Mouse (Mus musculus): ENCODE measurements around the gene Zfp287. TPM values are rescaled to one million over a fixed set of nuclear protein-coding genes. Genes with fewer than 3 reads are reported as not detected.

Gene Zfp287
- polyA plus RNA-seq, 1 experiment from 2014 or later = 4.6 TPM

DNA sequence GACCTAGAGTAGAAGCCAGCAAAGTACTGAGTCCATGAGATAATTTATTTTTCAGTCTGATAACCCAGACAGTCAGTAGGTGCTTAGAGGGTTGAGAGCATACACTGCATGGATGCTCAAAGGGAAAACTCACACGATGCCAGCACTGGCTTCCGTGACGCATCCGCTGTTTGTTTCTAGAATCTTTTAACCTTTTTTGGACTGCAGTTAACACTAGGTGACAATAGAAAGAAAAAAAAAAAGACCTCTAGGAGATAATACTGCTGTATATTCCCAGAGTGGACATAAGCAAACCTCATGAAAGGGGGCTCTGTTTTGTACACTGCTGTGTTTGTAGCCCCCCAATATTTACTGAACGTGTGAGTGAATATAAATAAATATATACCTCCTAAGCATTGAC lies 62.7 kb downstream of the Zfp287 start:
- peaks cover 11% of the 10 kb centered on the region; the same call in 1 of the 2 replicates for H3K36me3 ChIP-seq
- no peak overlapping the region for H3K9ac ChIP-seq
- H3K4me2 ChIP-seq = no peak overlapping the region
- WGBS = 78% methylated on average over 5 of the region's 5 CpGs
- no peak overlapping the region for H3K4me3 ChIP-seq
- no peaks in the 10 kb centered on the region for H3K9me3 ChIP-seq (replicated peaks)
- H3K4me1 ChIP-seq (replicated peaks) = peaks cover 14% of the 10 kb centered on the region
- no peaks in the 10 kb centered on the region for H3K27me3 ChIP-seq
- H3K27ac ChIP-seq = no peak overlapping the region
- ATAC-seq (replicated peaks; ENCODE audit: insufficient number of reproducible peaks, insufficient read depth, low FRiP score, low read depth) = no peak

DNA sequence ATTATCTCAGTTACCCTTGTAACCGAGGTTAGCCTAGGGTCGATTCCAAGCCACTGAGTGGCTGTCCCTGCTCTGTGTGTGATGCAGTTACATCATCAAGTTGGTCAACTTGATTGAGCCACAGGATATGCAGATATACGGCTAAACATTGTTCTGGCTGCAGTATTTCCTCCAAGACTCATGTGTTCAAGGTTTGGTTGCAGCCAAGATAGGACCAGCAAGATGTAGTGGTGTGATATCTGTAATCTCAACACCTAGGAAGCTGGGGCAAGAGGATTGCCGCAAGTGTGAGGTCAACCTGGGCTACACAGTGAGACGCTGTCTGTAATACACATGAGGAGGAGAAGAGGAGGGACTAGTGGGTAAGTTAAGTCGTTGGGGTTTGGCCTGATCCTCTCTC lies 67.5 kb downstream of the Zfp287 start:
- WGBS = 77% methylated on average over 6 of the region's 6 CpGs
- no peak overlapping the region for H3K9ac ChIP-seq
- H3K36me3 ChIP-seq = peaks cover 11% of the 10 kb centered on the region; the same call in 1 of the 2 replicates
- no peak overlapping the region for H3K27ac ChIP-seq
- ATAC-seq (replicated peaks; ENCODE audit: insufficient number of reproducible peaks, insufficient read depth, low FRiP score, low read depth) = no peak
- no peak overlapping the region for H3K4me3 ChIP-seq
- H3K9me3 ChIP-seq (replicated peaks) = no peaks in the 10 kb centered on the region
- H3K27me3 ChIP-seq = no peaks in the 10 kb centered on the region
- H3K4me2 ChIP-seq = no peak overlapping the region
- peaks cover 12% of the 10 kb centered on the region for H3K4me1 ChIP-seq (replicated peaks)

DNA sequence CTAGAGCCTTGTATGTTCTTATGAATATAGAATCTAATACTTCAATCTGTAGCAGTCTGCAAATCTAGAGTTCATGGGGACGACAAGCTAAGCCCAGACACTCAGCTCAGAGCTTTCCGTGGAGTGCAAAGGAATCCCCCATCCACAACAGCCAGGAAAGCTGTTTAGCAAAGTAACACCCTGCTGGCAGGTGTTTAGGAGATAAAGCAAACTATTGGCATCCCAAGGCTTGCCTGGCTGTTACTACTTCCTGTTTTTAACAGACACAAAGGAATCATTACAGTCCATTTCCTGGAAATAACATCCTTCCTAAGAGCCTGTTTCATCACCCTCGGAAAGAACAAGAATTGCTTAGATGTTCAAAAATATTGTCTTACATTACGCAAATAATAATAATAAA lies 70.8 kb downstream of the Zfp287 start:
- H3K9me3 ChIP-seq (replicated peaks) = no peaks in the 10 kb centered on the region
- WGBS = 49% methylated on average over 4 of the region's 4 CpGs
- no peaks in the 10 kb centered on the region for H3K27me3 ChIP-seq
- H3K27ac ChIP-seq = no peak overlapping the region
- no peak overlapping the region for H3K4me3 ChIP-seq
- ATAC-seq (replicated peaks; ENCODE audit: insufficient number of reproducible peaks, insufficient read depth, low FRiP score, low read depth) = no peak
- H3K4me1 ChIP-seq (replicated peaks) = peaks cover 19% of the 10 kb centered on the region
- peaks cover 7% of the 10 kb centered on the region; the same call in 1 of the 2 replicates for H3K36me3 ChIP-seq
- H3K9ac ChIP-seq = no peak overlapping the region
- no peak overlapping the region for H3K4me2 ChIP-seq

DNA sequence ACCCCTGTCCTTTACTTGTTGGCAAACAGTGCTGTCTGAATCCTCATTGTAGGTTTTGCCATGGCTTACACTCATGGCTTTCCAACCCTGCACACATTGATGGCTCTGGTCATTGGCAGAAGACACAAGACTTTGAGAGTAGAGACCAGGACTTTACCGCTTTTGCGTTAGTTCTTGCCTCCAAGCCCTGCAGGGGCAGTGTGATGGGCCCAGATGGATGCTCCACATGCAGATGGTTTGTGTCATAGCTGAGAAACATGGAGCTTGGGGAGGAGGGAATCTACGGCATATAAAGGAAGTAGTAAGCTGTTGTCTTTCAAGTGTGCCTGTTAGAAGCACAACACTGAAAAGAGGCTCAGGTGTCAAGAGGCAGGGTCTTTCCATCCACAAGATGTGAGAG lies 79.6 kb downstream of the Zfp287 start:
- WGBS = 90% methylated on average over 3 of the region's 3 CpGs
- 0 out of 2 replicates have a peak, but pooled peaks cover 5% of the 10 kb centered on the region for H3K36me3 ChIP-seq

GRCm38 (mm10) chr11:62651563-62651962 lies 80.1 kb downstream of the Zfp287 start:
- no peak overlapping the region for H3K9ac ChIP-seq
- no peak overlapping the region for H3K4me3 ChIP-seq
- 85% methylated on average over 3 of the region's 3 CpGs for WGBS
- H3K4me2 ChIP-seq = no peak overlapping the region
- 0 out of 2 replicates have a peak, but pooled peaks cover 5% of the 10 kb centered on the region for H3K36me3 ChIP-seq
- no peak overlapping the region for H3K27ac ChIP-seq
- H3K9me3 ChIP-seq (replicated peaks) = no peaks in the 10 kb centered on the region
- no peaks in the 10 kb centered on the region for H3K27me3 ChIP-seq
- H3K4me1 ChIP-seq (replicated peaks) = peaks cover 38% of the 10 kb centered on the region
- ATAC-seq (replicated peaks; ENCODE audit: insufficient number of reproducible peaks, insufficient read depth, low FRiP score, low read depth) = no peak

More for the DNA sequence above, 79.6 kb downstream of the Zfp287 start:
- Histone ChIP-seq H3K4me2 (no peak overlapping the region), H3K4me3 (no peak overlapping the region), H3K4me1 (replicated peaks) (peaks cover 33% of the 10 kb centered on the region), H3K27me3 (no peaks in the 10 kb centered on the region), H3K9me3 (replicated peaks) (no peaks in the 10 kb centered on the region), H3K27ac (no peak overlapping the region), H3K9ac (no peak overlapping the region)
- ATAC-seq (replicated peaks; ENCODE audit: insufficient number of reproducible peaks, insufficient read depth, low FRiP score, low read depth) = no peak

Other genes with a start within 250 kb of the Zfp287 start
- 17.1 and 22.1 TPM in 2 replicates for gene Cenpv, start 192.6 kb downstream of the Zfp287 start, polyA plus RNA-seq (2015; fragmentation: Nextera tagmentation; extraction: Ambion mirVana)
- gene Ubb, start 180.7 kb downstream of the Zfp287 start, polyA plus RNA-seq (2015; fragmentation: Nextera tagmentation; extraction: Ambion mirVana) = 2,445 and 2,567 TPM in 2 replicates
- 4.2 and 6.4 TPM in 2 replicates for gene Trpv2, start 157.4 kb downstream of the Zfp287 start, polyA plus RNA-seq (2015; fragmentation: Nextera tagmentation; extraction: Ambion mirVana)
- gene Lrrc75a, start 83.4 kb downstream of the Zfp287 start, polyA plus RNA-seq (2015; fragmentation: Nextera tagmentation; extraction: Ambion mirVana) = 14.6 and 18.5 TPM in 2 replicates
- 44.7 and 49.1 TPM in 2 replicates for gene Mmgt2, start 83.2 kb downstream of the Zfp287 start, polyA plus RNA-seq (2015; fragmentation: Nextera tagmentation; extraction: Ambion mirVana)
- not detected in 2 replicates for gene Gm10428, start 21.2 kb upstream of the Zfp287 start, polyA plus RNA-seq (2015; fragmentation: Nextera tagmentation; extraction: Ambion mirVana)
- gene Zfp286, start 57.6 kb upstream of the Zfp287 start, polyA plus RNA-seq (2015; fragmentation: Nextera tagmentation; extraction: Ambion mirVana) = 9.3 and 10.8 TPM in 2 replicates
- gene Trim16, start 88.3 kb upstream of the Zfp287 start, polyA plus RNA-seq (2015; fragmentation: Nextera tagmentation; extraction: Ambion mirVana) = 4.9 and 8.3 TPM in 2 replicates
- gene Fbxw10, start 115.2 kb upstream of the Zfp287 start, polyA plus RNA-seq (2015; fragmentation: Nextera tagmentation; extraction: Ambion mirVana) = 0.20 and 0.33 TPM in 2 replicates
- 45.8 and 50.1 TPM in 2 replicates for gene Tvp23b, start 147.6 kb upstream of the Zfp287 start, polyA plus RNA-seq (2015; fragmentation: Nextera tagmentation; extraction: Ambion mirVana)
- not detected in 2 replicates for gene Cdrt4, start 219.3 kb upstream of the Zfp287 start, polyA plus RNA-seq (2015; fragmentation: Nextera tagmentation; extraction: Ambion mirVana)